Mouse (Mus musculus): Measurements from ENCODE around the gene Ott. TPM values are rescaled to one million over a fixed set of nuclear protein-coding genes. Genes with fewer than 3 reads are reported as not detected.
"Not testable (repeated sequence)": the region's sequence is repeated elsewhere in the genome, so short reads cannot be mapped to it uniquely, and the experiment has no call there.

The Ott gene
- not detected in 2 replicates for total RNA-seq (2017)

GRCm38 (mm10) chrX:149073982-149074381, at the start of gene Ott:
TSS of gene Ott (plus strand) at chrX:149074282.
- not testable (repeated sequence) for ATAC-seq (ENCODE audit: extremely low read depth, insufficient number of reproducible peaks, low FRiP score, poor library complexity, severe bottlenecking)

Other genes with a start within 250 kb of the Ott start
- not detected in 2 replicates for gene Luzp4, start 216.6 kb upstream of the Ott start, total RNA-seq (2017)
- not detected in 2 replicates for gene Gm15093, start 198.1 kb downstream of the Ott start, total RNA-seq (2017)